Mouse (Mus musculus) kidney, adult 2 months (tissue): ENCODE results near the gene Fam71b. TPM values are rescaled to one million over a fixed set of nuclear protein-coding genes. Genes with fewer than 3 reads are reported as not detected.

Experiments
- DNase-seq: peaks from one replicate; pipeline ENCODE4 v3.0.0; 2021
- H3K27ac ChIP-seq: fragments of 200-500 bp; 2 replicates; pipeline ENCODE4 v1.5.1; 2012; ENCODE audit warnings: low read depth, low read length, control low read depth, inconsistent platforms; ENCODE audit not compliant: insufficient read depth
- H3K27me3 ChIP-seq: fragments of 200-500 bp; replicated peaks from 2 replicates; pipeline ENCODE4 v1.6.1; 2012; ENCODE audit warnings: mild to moderate bottlenecking, moderate library complexity, low read length, inconsistent platforms; ENCODE audit not compliant: control insufficient read depth, insufficient read depth
- H3K36me3 ChIP-seq: fragments of 200-500 bp; 2 replicates; pipeline ENCODE4 v1.6.1; 2012; ENCODE audit warnings: mild to moderate bottlenecking, moderate library complexity, low read length, inconsistent platforms; ENCODE audit not compliant: control insufficient read depth, insufficient read depth
- H3K4me1 ChIP-seq: fragments of 200-500 bp; 2 replicates; pipeline ENCODE4 v1.6.1; 2011; ENCODE audit warnings: low read length; ENCODE audit not compliant: control insufficient read depth, insufficient read depth
- H3K4me3 ChIP-seq: fragments of 200-500 bp; 2 replicates; pipeline ENCODE4 v1.5.1; 2011; ENCODE audit warnings: mild to moderate bottlenecking, low read depth, low read length, control low read depth; ENCODE audit not compliant: insufficient read depth
- CTCF ChIP-seq: fragments of 200-500 bp; conservative IDR thresholded peaks from 2 replicates; pipeline ENCODE4 v1.5.1; 2011; ENCODE audit warnings: low read depth, mild to moderate bottlenecking, control low read depth, low read length, moderate library complexity, mixed read lengths; ENCODE audit not compliant: insufficient read depth, insufficient read length
- POLR2A ChIP-seq: fragments of 200-500 bp; IDR thresholded peaks from one replicate; pipeline ENCODE4 v1.6.1; 2011; ENCODE audit warnings: low read depth, low read length, control low read depth
- WGBS: fragments of 180-500 bp; shearing (Covaris S2); methylation state at CpG from one replicate; pipeline ENCODE4 v1.1.7; 2018; 5-methylcytosine and 5-hydroxymethylcytosine counted together
- polyA plus RNA-seq: library from polyadenylated mRNA; depleted of rRNA; stranded (reverse); fragments of >200 nt; gene quantifications from 2 replicates; pipeline ENCODE4 v1.2.3, GENCODE M21; 2012

Fam71b gene
- polyA plus RNA-seq, 1 experiment: 0.38 TPM

- no peak for DNase-seq
- TF ChIP-seq CTCF (no peak), POLR2A (no peak)
- WGBS: 89% methylated on average over 9 of the region's 9 CpGs
- no peaks in the 10 kb centered on the region; the same call in 1 of the 2 replicates for H3K27me3 ChIP-seq
- H3K4me3 ChIP-seq: no peak overlapping the region
- no peak overlapping the region for H3K27ac ChIP-seq
- H3K4me1 ChIP-seq: no peaks in the 10 kb centered on the region
- H3K36me3 ChIP-seq: no peaks in the 10 kb centered on the region
These were observed 32.5 kb upstream of the Fam71b start for GRCm38 (mm10) chr11:46363864-46364263.

GRCm38 (mm10) chr11:46365744-46366143 lies 30.6 kb upstream of the Fam71b start:
- TF ChIP-seq POLR2A: no peak
- no peak for TF ChIP-seq CTCF
- Histone ChIP-seq H3K27ac (no peak overlapping the region), H3K4me1 (no peaks in the 10 kb centered on the region), H3K27me3 (no peaks in the 10 kb centered on the region; the same call in 1 of the 2 replicates), H3K4me3 (no peak overlapping the region), H3K36me3 (no peaks in the 10 kb centered on the region)
- WGBS: 66% methylated on average over 5 of the region's 5 CpGs
- DNase-seq: no peak

- Histone ChIP-seq H3K27me3 (no peaks in the 10 kb centered on the region; the same call in 1 of the 2 replicates), H3K27ac (no peak overlapping the region), H3K4me3 (no peak overlapping the region), H3K4me1 (no peaks in the 10 kb centered on the region), H3K36me3 (no peaks in the 10 kb centered on the region)
- no peak for TF ChIP-seq CTCF
- TF ChIP-seq POLR2A: no peak
- no peak for DNase-seq
- 42% methylated on average over 3 of the region's 3 CpGs for WGBS
These were observed 30.0 kb upstream of the Fam71b start for GRCm38 (mm10) chr11:46366357-46366756.

GRCm38 (mm10) chr11:46370457-46370856 lies 25.9 kb upstream of the Fam71b start:
- H3K36me3 ChIP-seq: no peaks in the 10 kb centered on the region
- no peaks in the 10 kb centered on the region; the same call in 1 of the 2 replicates for H3K27me3 ChIP-seq
- H3K27ac ChIP-seq: no peak overlapping the region
- no peak for TF ChIP-seq CTCF
- no peak for TF ChIP-seq POLR2A
- no peak overlapping the region for H3K4me3 ChIP-seq
- 90% methylated on average over 4 of the region's 4 CpGs for WGBS
- H3K4me1 ChIP-seq: no peaks in the 10 kb centered on the region
- DNase-seq: no peak

- TF ChIP-seq POLR2A (no peak), CTCF (no peak)
- Histone ChIP-seq H3K36me3 (no peaks in the 10 kb centered on the region), H3K4me3 (no peak overlapping the region), H3K27ac (no peak overlapping the region), H3K27me3 (no peaks in the 10 kb centered on the region; the same call in 1 of the 2 replicates), H3K4me1 (no peaks in the 10 kb centered on the region)
- no peak for DNase-seq
- 88% methylated on average over 8 of the region's 8 CpGs for WGBS
These were observed 25.1 kb upstream of the Fam71b start for GRCm38 (mm10) chr11:46371250-46371649.

GRCm38 (mm10) chr11:46372331-46372953 lies 23.9 kb upstream of the Fam71b start:
- H3K27ac ChIP-seq: no peak overlapping the region
- WGBS: 80% methylated on average over 8 of the region's 8 CpGs
- no peaks in the 10 kb centered on the region for H3K4me1 ChIP-seq
- H3K36me3 ChIP-seq: no peaks in the 10 kb centered on the region
- no peak for DNase-seq
- H3K4me3 ChIP-seq: no peak overlapping the region
- TF ChIP-seq POLR2A (no peak), CTCF (no peak)
- no peaks in the 10 kb centered on the region for H3K27me3 ChIP-seq

GRCm38 (mm10) chr11:46373071-46374030 lies 23.0 kb upstream of the Fam71b start:
- 78% methylated on average over 13 of the region's 13 CpGs for WGBS
- H3K4me1 ChIP-seq: no peaks in the 10 kb centered on the region
- TF ChIP-seq POLR2A (no peak), CTCF (no peak)
- H3K36me3 ChIP-seq: no peaks in the 10 kb centered on the region
- DNase-seq: no peak
- H3K4me3 ChIP-seq: no peak overlapping the region
- H3K27me3 ChIP-seq: no peaks in the 10 kb centered on the region
- H3K27ac ChIP-seq: no peak overlapping the region
